Mouse (Mus musculus) bone marrow, adult 2 months (tissue): ENCODE measurements around the gene Klhdc7b.

Source experiments
- CTCF ChIP-seq: fragments of 200-500 bp; IDR thresholded peaks from 2 replicates; pipeline ENCODE4 v1.5.1; 2011; ENCODE audit warnings: low read length, control low read depth; ENCODE audit not compliant: control insufficient read depth, insufficient read depth
- POLR2A ChIP-seq: fragments of 200-500 bp; IDR thresholded peaks from 2 replicates; pipeline ENCODE4 v1.6.1; 2011; ENCODE audit warnings: low read depth, mild to moderate bottlenecking, control low read depth, low read length, borderline replicate concordance; ENCODE audit not compliant: control insufficient read depth

GRCm38 (mm10) chr15:89404831-89405623, 20.3 kb downstream of the Klhdc7b start:
- TF ChIP-seq CTCF: no peak
- TF ChIP-seq POLR2A: no peak
